Mouse (Mus musculus) lung, adult 2 months (tissue): ENCODE results near the gene Cacybp. TPM values are rescaled to one million over a fixed set of nuclear protein-coding genes. Genes with fewer than 3 reads are reported as not detected.

ENCODE experiments used
- DNase-seq: peaks from one replicate; pipeline ENCODE4 v3.0.0; 2022
- H3K4me1 ChIP-seq: fragments of 200-500 bp; 2 replicates; pipeline ENCODE4 v1.6.1; 2011; ENCODE audit warnings: low read length; ENCODE audit not compliant: control insufficient read depth, insufficient read depth
- H3K4me3 ChIP-seq: fragments of 200-500 bp; replicated peaks from 2 replicates; pipeline ENCODE3; 2011; ENCODE audit warnings: low read depth, mild to moderate bottlenecking, control low read depth, low read length; ENCODE audit errors: extremely low read depth
- CTCF ChIP-seq: fragments of 200-500 bp; IDR thresholded peaks from 2 replicates; pipeline ENCODE4 v1.5.1; 2011; ENCODE audit warnings: mild to moderate bottlenecking, low read length, control low read depth; ENCODE audit not compliant: insufficient read depth
- POLR2A ChIP-seq: fragments of 200-500 bp; IDR thresholded peaks from 2 replicates; pipeline ENCODE4 v1.6.1; 2011; ENCODE audit warnings: low read depth, mild to moderate bottlenecking, control low read depth, low read length, borderline replicate concordance; ENCODE audit errors: extremely low read depth
- WGBS: fragments of 180-500 bp; shearing (Covaris S2); methylation state at CpG from one replicate; pipeline ENCODE4 v1.1.7; 2018; 5-methylcytosine and 5-hydroxymethylcytosine counted together
- polyA plus RNA-seq: library from polyadenylated mRNA; depleted of rRNA; stranded (reverse); fragments of >200 nt; gene quantifications from 2 replicates; pipeline ENCODE4 v1.2.3, GENCODE M21; 2012; rRNA removed

Gene Cacybp
- 4.9 and 5.7 TPM in 2 replicates for polyA plus RNA-seq

DNA sequence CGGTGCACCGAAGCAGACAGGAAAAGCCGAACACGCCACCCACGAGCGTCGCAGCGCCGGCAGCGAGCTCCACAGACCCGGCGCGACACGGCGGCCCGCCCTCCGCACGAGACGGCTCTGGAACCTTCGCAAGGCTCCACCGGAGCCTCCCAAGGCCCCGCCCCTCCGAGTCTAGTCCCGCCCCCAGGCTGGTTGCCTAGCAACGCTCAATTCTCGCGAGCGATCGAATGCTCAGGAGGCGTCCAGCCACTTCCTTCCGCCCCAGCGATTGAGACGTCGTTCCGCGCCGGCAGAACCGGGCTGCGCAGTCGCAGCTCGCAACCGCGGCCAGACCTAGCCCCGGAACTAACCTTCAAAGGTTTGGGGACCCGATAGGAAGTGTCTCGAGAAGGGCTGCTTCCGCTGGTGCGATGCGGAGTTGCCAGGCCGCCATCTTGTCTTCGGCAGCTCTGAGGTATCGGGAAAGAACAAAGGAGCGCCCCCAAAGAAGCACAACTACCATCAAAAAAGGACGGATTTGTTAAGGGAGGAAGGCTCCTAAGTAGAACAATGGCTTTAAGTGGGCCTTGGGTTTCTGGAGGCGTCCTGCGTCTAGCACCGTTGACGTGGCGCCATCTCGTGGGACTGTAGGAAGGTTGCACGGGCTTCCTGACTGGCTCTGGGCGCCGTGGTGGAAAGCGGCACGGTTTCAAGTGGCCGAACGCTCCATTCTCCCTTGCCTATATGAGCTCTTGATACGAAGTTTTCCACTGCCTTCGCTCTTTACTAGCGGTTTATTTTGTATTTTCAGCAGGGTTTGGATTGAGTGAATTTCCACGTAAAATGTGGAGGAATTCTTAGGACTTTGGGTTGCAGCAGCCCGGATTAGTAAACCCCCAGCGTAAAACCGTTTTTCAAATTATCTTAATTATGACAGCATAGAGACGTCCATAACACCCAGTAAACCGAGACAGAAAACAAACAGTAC is at the start of gene Cacybp:
Cacybp (minus strand) TSS at position 173 of the 967 bp plus-strand sequence.
- peak; percentile 91; the same call in 1 of the 2 replicates for TF ChIP-seq POLR2A
- peak; percentile 89 for TF ChIP-seq CTCF
- WGBS: 1% methylated on average over 76 of the region's 76 CpGs

DNA sequence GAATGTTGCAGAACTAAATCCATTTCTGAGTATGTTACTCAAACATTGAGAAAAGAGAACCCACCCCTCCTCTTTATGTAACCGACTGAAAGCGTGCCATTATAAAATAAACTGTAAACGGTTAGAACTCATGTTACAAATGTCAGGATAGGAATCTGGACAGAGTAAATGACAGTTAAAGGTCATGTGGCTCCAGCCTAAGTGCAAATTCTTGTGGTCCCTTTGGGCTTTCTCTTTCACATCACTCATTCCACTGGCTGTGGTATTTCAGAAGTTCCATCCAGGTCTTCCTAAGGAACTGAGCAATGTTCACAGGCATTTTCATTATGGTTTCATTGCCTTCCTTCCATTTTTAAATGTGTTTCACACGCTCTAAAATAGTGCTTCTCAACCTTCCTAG is 49.7 kb upstream of the Cacybp start:
- DNase-seq: no peak
- 48% methylated on average over 4 of the region's 4 CpGs for WGBS
- H3K4me3 ChIP-seq: no peak overlapping the region
- 0 out of 2 replicates have a peak, but pooled peaks cover 2% of the 10 kb centered on the region for H3K4me1 ChIP-seq
- TF ChIP-seq POLR2A: no peak
- TF ChIP-seq CTCF: no peak

More for the DNA sequence above, at the start of gene Cacybp:
- Histone ChIP-seq H3K4me1 (peaks cover 8% of the 10 kb centered on the region), H3K4me3 (peak within 1 kb of the TSS; percentile 99)
- DNase-seq: peak; percentile 100

DNA sequence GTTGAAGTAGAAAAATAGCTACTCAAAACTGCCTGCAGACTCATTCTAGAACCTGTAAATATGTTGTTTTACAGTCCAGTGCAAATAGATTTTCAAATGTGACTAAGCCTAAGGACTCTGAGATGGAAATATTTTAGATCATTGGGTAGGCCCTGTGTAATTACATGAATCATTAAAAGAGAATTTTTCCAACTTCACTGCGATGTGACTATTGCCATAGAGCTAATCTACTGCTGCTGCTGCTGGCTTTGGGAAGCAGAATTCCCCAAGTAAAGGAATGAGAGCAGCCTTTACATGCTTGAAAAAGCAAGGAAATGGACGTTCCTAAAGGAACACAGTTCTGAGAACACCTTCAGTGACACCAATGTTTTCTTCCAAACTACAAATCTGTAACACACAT is 49.2 kb upstream of the Cacybp start:
- WGBS: 49% methylated on average over 2 of the region's 2 CpGs
- Histone ChIP-seq H3K4me3 (no peak overlapping the region), H3K4me1 (0 out of 2 replicates have a peak, but pooled peaks cover 2% of the 10 kb centered on the region)
- DNase-seq: no peak
- TF ChIP-seq POLR2A (no peak), CTCF (no peak)

DNA sequence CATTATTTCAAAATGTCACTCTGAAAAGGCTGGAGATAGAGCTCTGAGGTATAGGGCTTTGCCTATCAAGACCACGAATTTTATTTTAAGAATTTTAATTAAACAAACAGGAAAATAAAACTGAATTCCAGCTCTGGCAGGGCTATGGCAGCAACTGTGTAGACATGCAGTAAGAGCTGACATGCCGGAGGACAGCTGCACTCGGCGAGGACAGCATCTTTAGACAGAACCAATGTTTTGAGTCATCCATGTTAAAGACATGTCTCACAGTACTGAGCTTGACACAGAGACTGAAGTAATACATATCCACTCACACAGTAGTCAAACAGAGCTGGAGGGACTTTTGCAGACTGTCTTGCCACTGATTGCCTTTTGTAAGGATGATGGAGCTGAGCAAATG is 47.9 kb upstream of the Cacybp start:
- 63% methylated on average over 4 of the region's 4 CpGs for WGBS

DNA sequence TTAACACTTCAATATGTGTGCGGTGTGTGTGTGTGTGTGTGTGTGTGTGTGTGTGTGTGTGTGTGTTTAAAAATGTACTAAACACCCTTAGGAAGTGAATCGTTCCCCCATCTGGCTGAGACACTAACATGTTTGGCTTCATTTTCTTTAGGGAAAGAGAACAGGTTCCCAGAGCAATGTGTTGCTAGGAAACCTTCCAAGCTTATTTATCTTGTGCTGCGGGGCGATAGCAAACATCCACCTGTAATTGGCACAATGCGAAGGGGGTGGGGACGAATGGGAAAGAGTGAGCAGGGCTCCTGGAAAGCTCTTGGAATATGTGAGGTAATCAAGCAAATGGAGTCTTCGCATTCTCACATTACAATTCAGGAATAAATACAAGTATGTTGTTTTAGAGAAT is 47.2 kb upstream of the Cacybp start:
- Histone ChIP-seq H3K4me1 (0 out of 2 replicates have a peak, but pooled peaks cover 2% of the 10 kb centered on the region), H3K4me3 (no peak overlapping the region)
- TF ChIP-seq POLR2A (no peak), CTCF (no peak)
- DNase-seq: no peak
- 46% methylated on average over 7 of the region's 7 CpGs for WGBS

More for the DNA sequence above, 47.9 kb upstream of the Cacybp start:
- Histone ChIP-seq H3K4me1 (0 out of 2 replicates have a peak, but pooled peaks cover 2% of the 10 kb centered on the region), H3K4me3 (no peak overlapping the region)
- DNase-seq: no peak
- TF ChIP-seq CTCF: no peak
- TF ChIP-seq POLR2A: no peak

DNA sequence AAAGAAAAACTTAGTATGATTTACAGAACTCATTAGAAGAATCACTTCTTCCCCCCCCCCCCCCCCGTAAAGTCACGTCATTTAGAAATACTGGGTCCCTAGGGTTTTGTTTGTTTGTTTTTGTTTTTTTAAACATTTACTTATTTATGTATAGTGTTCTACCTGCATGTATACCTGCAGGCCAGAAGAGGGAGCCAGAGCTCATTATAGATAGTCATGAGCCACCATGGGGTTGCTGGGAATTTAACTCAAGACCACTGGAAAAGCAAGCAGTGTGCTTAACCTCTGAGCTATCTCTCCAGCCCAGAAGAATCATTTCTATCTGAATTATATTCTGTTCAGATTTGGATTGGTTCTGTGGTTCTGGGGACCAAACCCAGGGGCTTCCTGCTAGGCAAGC is 40.4 kb upstream of the Cacybp start:
- no peaks in the 10 kb centered on the region for H3K4me1 ChIP-seq
- DNase-seq: no peak
- H3K4me3 ChIP-seq: no peak overlapping the region
- 85% methylated on average over 2 of the region's 2 CpGs for WGBS
- TF ChIP-seq POLR2A (no peak), CTCF (no peak)

DNA sequence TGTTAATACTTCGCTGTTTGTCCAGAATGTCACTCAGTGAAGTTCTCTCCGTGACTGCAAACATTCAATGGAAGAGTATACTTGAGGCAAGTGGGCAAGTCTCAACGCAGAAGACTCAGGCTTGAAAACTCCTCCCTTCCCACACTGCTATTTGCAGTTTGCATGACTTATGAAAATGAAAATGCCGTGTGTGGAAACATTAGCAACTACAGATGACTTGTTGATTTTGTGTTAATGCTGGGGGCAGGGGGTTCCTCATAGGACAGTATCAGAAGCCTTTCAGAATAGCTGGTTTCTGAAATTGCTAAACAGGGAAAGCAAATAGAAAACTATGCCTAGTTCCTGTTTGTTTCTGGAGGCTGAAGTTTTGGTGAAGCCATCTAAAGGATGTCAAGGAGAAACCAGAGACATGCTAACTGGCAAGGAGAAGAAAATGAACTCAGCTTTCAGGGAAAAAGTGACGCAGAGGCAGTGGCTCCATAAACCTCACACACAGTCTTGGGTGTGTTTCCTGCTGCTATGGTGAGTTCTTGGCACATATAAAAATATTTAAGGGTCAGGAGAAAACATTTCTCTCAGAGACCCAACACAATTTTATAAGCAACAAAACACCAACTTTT is 38.8 kb upstream of the Cacybp start:
- Histone ChIP-seq H3K4me1 (no peaks in the 10 kb centered on the region), H3K4me3 (no peak overlapping the region)
- no peak for DNase-seq
- WGBS: 57% methylated on average over 5 of the region's 5 CpGs
- no peak for TF ChIP-seq CTCF
- TF ChIP-seq POLR2A: no peak

DNA sequence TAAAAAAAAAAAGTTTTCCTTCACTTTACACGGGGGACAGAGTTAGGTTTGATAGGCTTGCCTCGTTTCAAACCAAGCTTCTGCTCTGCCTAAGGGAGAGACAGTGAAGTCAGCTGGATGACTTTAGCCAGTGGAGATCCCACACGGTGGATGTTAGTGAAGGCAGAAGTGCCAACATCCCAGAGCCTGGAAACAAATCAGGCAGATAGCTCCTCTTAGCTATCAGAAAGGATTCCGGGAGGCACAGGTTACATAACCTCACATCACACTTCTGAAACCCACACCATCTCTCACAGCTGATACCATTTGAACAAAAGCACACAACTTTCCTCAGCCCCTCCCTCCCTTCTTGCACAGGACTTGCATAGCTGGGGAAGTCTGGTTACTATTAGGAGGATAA is 38.1 kb upstream of the Cacybp start:
- TF ChIP-seq POLR2A: no peak
- Histone ChIP-seq H3K4me1 (no peaks in the 10 kb centered on the region), H3K4me3 (peak overlapping the region; percentile 28)
- DNase-seq: no peak
- 36% methylated on average over 4 of the region's 4 CpGs for WGBS

DNA sequence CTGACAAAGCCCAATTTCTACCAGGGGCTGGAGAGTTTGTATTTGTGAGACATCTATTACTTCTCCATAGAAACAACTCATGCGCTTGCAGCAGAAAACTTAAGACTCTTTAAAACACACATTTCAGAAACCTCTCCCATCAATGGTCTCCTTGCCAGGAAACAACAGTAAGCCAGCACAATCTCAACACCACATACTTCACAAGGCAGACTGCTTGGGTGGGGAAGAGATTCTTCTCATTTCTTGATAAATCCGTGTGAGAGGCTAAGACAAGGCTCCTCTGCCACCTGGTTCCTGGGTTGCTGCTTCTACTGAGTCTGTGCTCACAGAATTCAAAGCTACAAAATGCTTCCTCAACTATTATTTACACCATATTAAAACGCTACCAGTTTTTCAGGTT is 37.1 kb upstream of the Cacybp start:
- no peak overlapping the region for H3K4me3 ChIP-seq
- DNase-seq: no peak

More for the DNA sequence above, 37.1 kb upstream of the Cacybp start:
- TF ChIP-seq CTCF (no peak), POLR2A (no peak)
- H3K4me1 ChIP-seq: no peaks in the 10 kb centered on the region
- WGBS: 57% methylated on average over 3 of the region's 3 CpGs
